Mouse (Mus musculus): ENCODE data around the gene Gorasp1.

The Gorasp1 gene

GRCm38 (mm10) chr9:119926497-119926896, 10.9 kb downstream of the Gorasp1 start:
- no peak for DNase-seq (ENCODE audit: low spot score in 2 of 2)

- no peak for DNase-seq (ENCODE audit: low spot score in 2 of 2)
Observed at GRCm38 (mm10) chr9:119925729-119926128, 11.6 kb downstream of the Gorasp1 start.

- DNase-seq (ENCODE audit: low spot score in 2 of 2), result no peak
Observed at GRCm38 (mm10) chr9:119925120-119925657, 12.2 kb downstream of the Gorasp1 start.

GRCm38 (mm10) chr9:119923462-119923861, 13.9 kb downstream of the Gorasp1 start:
- no peak for DNase-seq (ENCODE audit: low spot score in 2 of 2)

- no peak for DNase-seq (ENCODE audit: low spot score in 2 of 2)
Observed at GRCm38 (mm10) chr9:119919858-119920257, 17.5 kb downstream of the Gorasp1 start.

GRCm38 (mm10) chr9:119913087-119913838, 24.1 kb downstream of the Gorasp1 start:
- DNase-seq (ENCODE audit: low spot score in 2 of 2), result no peak

GRCm38 (mm10) chr9:119909931-119910330, 27.4 kb downstream of the Gorasp1 start:
- DNase-seq (ENCODE audit: low spot score in 2 of 2), result no peak

- no peak for DNase-seq (ENCODE audit: low spot score in 2 of 2)
Observed at GRCm38 (mm10) chr9:119908708-119909107, 28.7 kb downstream of the Gorasp1 start.

- no peak for DNase-seq (ENCODE audit: low spot score in 2 of 2)
Observed at GRCm38 (mm10) chr9:119902410-119903151, 34.8 kb downstream of the Gorasp1 start.

- no peak for DNase-seq (ENCODE audit: low spot score in 2 of 2)
Observed at GRCm38 (mm10) chr9:119899446-119899845, 37.9 kb downstream of the Gorasp1 start.

- peak in 1 of 2 experiments; percentile 29 for DNase-seq (ENCODE audit: low spot score in 2 of 2)
Observed at GRCm38 (mm10) chr9:119895040-119895721, 42.2 kb downstream of the Gorasp1 start.

GRCm38 (mm10) chr9:119894339-119895009, 42.9 kb downstream of the Gorasp1 start, which contains the start of gene Wdr48:
TSS of gene Wdr48 (plus strand) at chr9:119894878.
- DNase-seq (ENCODE audit: low spot score in 2 of 2), result peak; percentile 98 to 99

GRCm38 (mm10) chr9:119893881-119894280, 43.5 kb downstream of the Gorasp1 start:
- no peak for DNase-seq (ENCODE audit: low spot score in 2 of 2)

GRCm38 (mm10) chr9:119890692-119891091, 46.7 kb downstream of the Gorasp1 start:
- DNase-seq (ENCODE audit: low spot score in 2 of 2), result peak in 1 of 2 experiments; percentile 57

GRCm38 (mm10) chr9:119889446-119889845, 47.9 kb downstream of the Gorasp1 start:
- DNase-seq (ENCODE audit: low spot score in 2 of 2), result no peak

- no peak for DNase-seq (ENCODE audit: low spot score in 2 of 2)
Observed at GRCm38 (mm10) chr9:119888843-119889246, 48.5 kb downstream of the Gorasp1 start.

GRCm38 (mm10) chr9:119887144-119887901, 50.0 kb downstream of the Gorasp1 start:
- DNase-seq (ENCODE audit: low spot score in 2 of 2), result no peak

All from right cerebral cortex, adult 2 months (tissue).